Comparison of ENCODE assay signal across 8 mouse cellular contexts in the genomic region with DNA sequence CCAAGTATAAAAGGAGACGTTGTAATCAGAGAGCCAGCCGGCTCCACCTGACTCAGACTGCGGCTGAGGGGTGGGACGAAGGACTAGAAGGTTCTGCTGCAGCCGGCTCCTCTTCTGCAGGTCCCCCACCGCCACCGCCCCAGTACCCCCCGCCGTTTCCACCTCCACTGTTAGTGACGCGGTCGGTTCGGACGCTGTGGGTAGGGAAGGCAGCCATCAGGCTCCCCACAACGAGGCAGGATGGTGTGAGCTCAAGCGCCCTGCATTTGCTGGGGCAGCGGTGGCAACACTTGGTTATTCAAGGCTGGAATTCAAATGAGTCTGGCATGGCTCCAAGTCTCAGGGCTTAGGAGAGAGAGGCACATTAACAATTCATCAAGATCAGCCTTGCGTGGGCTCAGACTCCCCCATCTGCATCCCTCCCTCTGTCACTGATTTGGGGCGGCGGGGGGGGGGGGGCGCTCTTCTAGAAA.
A peak's percentile ranks its signal among the peaks of the same experiment; 100 is the strongest.
DNase-seq lines count a peak whose midpoint lies in the region; ATAC-seq and TF ChIP-seq lines count a peak whose summit lies in the region.

No protein-coding gene starts in this region.

- H3K27me3 ChIP-seq in forebrain, postnatal 0 days (ENCODE audit: insufficient read depth, low read length) = no peaks in the 10 kb centered on the region
- no peaks in the 10 kb centered on the region for H3K27me3 ChIP-seq in hindbrain, embryonic 16.5 days (replicated peaks; ENCODE audit: control insufficient read depth, insufficient read depth, low read length)

- H3K9me3 ChIP-seq in forebrain, postnatal 0 days (ENCODE audit: low read length) = no peaks in the 10 kb centered on the region
- H3K9me3 ChIP-seq in hindbrain, embryonic 16.5 days (ENCODE audit: control insufficient read depth, low read length) = no peaks in the 10 kb centered on the region

- no peak; the same call in 1 of the 2 replicates for ATAC-seq in forebrain, postnatal 0 days
- peak; percentile 83 for ATAC-seq in hindbrain, embryonic 16.5 days

- peak; percentile 37 to 81 for DNase-seq in adrenal gland, adult (ENCODE audit: inconsistent age in 2 of 2, low spot score in 1 of 2)
- no peak for DNase-seq in adrenal gland, adult 8-10 months
- DNase-seq in cerebellum, adult 18-20 months = peak; percentile 64
- peak; percentile 92 for DNase-seq in forebrain, postnatal 0 days
- peak; percentile 65 to 69 for DNase-seq in layer of hippocampus, postnatal 36 days
- peak; percentile 65 for DNase-seq in lung, postnatal 10 days
- peak; percentile 79 for DNase-seq in right cerebral cortex, adult 18-20 months

- peaks cover 15% of the 10 kb centered on the region for H3K4me1 ChIP-seq in forebrain, postnatal 0 days (ENCODE audit: insufficient read depth)
- H3K4me1 ChIP-seq in hindbrain, embryonic 16.5 days (ENCODE audit: control insufficient read depth, insufficient read depth, low read depth, low read length) = peaks cover 16% of the 10 kb centered on the region

- H3K36me3 ChIP-seq in forebrain, postnatal 0 days (ENCODE audit: insufficient read depth) = no peaks in the 10 kb centered on the region
- H3K36me3 ChIP-seq in hindbrain, embryonic 16.5 days (ENCODE audit: control insufficient read depth, insufficient read depth, low read length) = no peaks in the 10 kb centered on the region

- TF ChIP-seq CTCF in forebrain, postnatal 0 days (IDR thresholded peaks at IDR 0.05; ENCODE audit: low read depth) = no peak

- peak overlapping the region; percentile 75 for H3K9ac ChIP-seq in forebrain, postnatal 0 days
- peak overlapping the region; percentile 72 for H3K9ac ChIP-seq in hindbrain, embryonic 16.5 days (ENCODE audit: low read depth, low read length)

- H3K4me2 ChIP-seq in forebrain, postnatal 0 days (ENCODE audit: low read depth) = peak overlapping the region; percentile 99
- peak overlapping the region; percentile 94 for H3K4me2 ChIP-seq in hindbrain, embryonic 16.5 days (ENCODE audit: low read length)

- peak overlapping the region; percentile 87 for H3K27ac ChIP-seq in forebrain, postnatal 0 days (ENCODE audit: low read depth, low read length)
- H3K27ac ChIP-seq in hindbrain, embryonic 16.5 days (ENCODE audit: low read depth, low read length) = peak overlapping the region; percentile 92

- 2% methylated on average over 21 of the region's 21 CpGs for WGBS in forebrain, postnatal 0 days
- WGBS in hindbrain, embryonic 16.5 days = under 1% methylated on average over 18 of the region's 21 CpGs

- peak overlapping the region; percentile 50 for H3K4me3 ChIP-seq in forebrain, postnatal 0 days (ENCODE audit: low read depth, low read length)
- peak overlapping the region; percentile 54 for H3K4me3 ChIP-seq in hindbrain, embryonic 16.5 days (ENCODE audit: low read length)
